Mouse (Mus musculus) ES-E14 (cell line): ENCODE data around the gene AC129217.1. TPM values are rescaled to one million over a fixed set of nuclear protein-coding genes. Genes with fewer than 3 reads are reported as not detected.
A peak's percentile ranks its signal among the peaks of the same experiment; 100 is the strongest.

Experiments
- DNase-seq: peaks from one replicate; pipeline ENCODE4 v3.0.0-alpha.2; 2013; ENCODE audit warnings: low read depth, low spot score
- H3K27ac ChIP-seq: 2 replicates; pipeline ENCODE4 v1.5.1; 2012; ENCODE audit warnings: low read depth, mild to moderate bottlenecking, low read length, moderate library complexity, mixed read lengths; ENCODE audit not compliant: poor library complexity, insufficient read depth, severe bottlenecking
- H3K36me3 ChIP-seq: 2 replicates; pipeline ENCODE4 v1.6.1; 2012; ENCODE audit warnings: mild to moderate bottlenecking, low read length, moderate library complexity, mixed read lengths; ENCODE audit not compliant: control insufficient read depth, poor library complexity, insufficient read depth, severe bottlenecking
- H3K4me1 ChIP-seq, 2 experiments: fragments of 150-350 bp in 1 of 2; sonication (generic) in 1 of 2; 2 replicates each; pipeline ENCODE4 v1.6.1; 2012; ENCODE audit warnings: low read length in 2 of 2, mild to moderate bottlenecking in 1 of 2, mixed read lengths in 1 of 2; ENCODE audit not compliant: control insufficient read depth in 2 of 2, insufficient read depth in 2 of 2, poor library complexity in 1 of 2
- H3K4me3 ChIP-seq, 2 experiments: fragments of 150-350 bp in 1 of 2; sonication (generic) in 1 of 2; 2 replicates each; pipeline ENCODE4 v1.5.1; 2012; ENCODE audit warnings: low read length in 2 of 2, low read depth in 1 of 2, mild to moderate bottlenecking in 1 of 2, mixed read lengths in 1 of 2; ENCODE audit not compliant: insufficient read depth in 1 of 2, poor library complexity in 1 of 2, severe bottlenecking in 1 of 2
- H3K9ac ChIP-seq: 2 replicates; pipeline ENCODE4 v1.6.1; 2012; ENCODE audit warnings: low read depth, mild to moderate bottlenecking, low read length, mixed read lengths; ENCODE audit not compliant: poor library complexity, insufficient read depth, severe bottlenecking
- H3K9me3 ChIP-seq: fragments of 150-350 bp; sonication (generic); 2 replicates; pipeline ENCODE4 v1.6.1; 2012; ENCODE audit warnings: low read depth, mild to moderate bottlenecking, low read length; ENCODE audit not compliant: control insufficient read depth, insufficient read depth
- CHD2 ChIP-seq: IDR thresholded peaks from 2 replicates; pipeline ENCODE4 v1.6.1; 2014; ENCODE audit warnings: mild to moderate bottlenecking, low read depth, low read length, inconsistent platforms
- HCFC1 ChIP-seq: IDR thresholded peaks from 2 replicates; pipeline ENCODE4 v1.6.1; 2012; ENCODE audit warnings: low read length, inconsistent platforms, borderline replicate concordance; ENCODE audit not compliant: insufficient read depth
- MAFK ChIP-seq: IDR thresholded peaks from 2 replicates; pipeline ENCODE4 v1.6.1; 2014; ENCODE audit warnings: mild to moderate bottlenecking, low read depth, low read length, inconsistent platforms; ENCODE audit not compliant: insufficient read depth
- ZC3H11A ChIP-seq: IDR thresholded peaks from 2 replicates; pipeline ENCODE4 v1.6.1; 2012; ENCODE audit warnings: low read depth, mild to moderate bottlenecking, inconsistent platforms, low read length, borderline replicate concordance
- ZNF384 ChIP-seq: IDR thresholded peaks from 2 replicates; pipeline ENCODE4 v1.6.1; 2012; ENCODE audit warnings: low read depth, low read length, inconsistent platforms
- in situ Hi-C, 2 experiments: fragments of 600-800 bp; cut with MboI; formaldehyde crosslinking; loops; one replicate each; pipeline ENCODE4 v1.15.1; 2025; ENCODE audit warnings: low sequenced_read_pairs in 2 of 2, inconsistent platforms in 1 of 2; ENCODE audit not compliant: unreplicated experiment in 2 of 2
- total RNA-seq: library from RNA; depleted of rRNA; stranded (reverse); fragments of 300-350 nt; gene quantifications from 2 replicates; pipeline ENCODE4 v1.2.3, GENCODE M21; 2012

Gene AC129217.1
- total RNA-seq, 1 experiment = 1.4 TPM

DNA sequence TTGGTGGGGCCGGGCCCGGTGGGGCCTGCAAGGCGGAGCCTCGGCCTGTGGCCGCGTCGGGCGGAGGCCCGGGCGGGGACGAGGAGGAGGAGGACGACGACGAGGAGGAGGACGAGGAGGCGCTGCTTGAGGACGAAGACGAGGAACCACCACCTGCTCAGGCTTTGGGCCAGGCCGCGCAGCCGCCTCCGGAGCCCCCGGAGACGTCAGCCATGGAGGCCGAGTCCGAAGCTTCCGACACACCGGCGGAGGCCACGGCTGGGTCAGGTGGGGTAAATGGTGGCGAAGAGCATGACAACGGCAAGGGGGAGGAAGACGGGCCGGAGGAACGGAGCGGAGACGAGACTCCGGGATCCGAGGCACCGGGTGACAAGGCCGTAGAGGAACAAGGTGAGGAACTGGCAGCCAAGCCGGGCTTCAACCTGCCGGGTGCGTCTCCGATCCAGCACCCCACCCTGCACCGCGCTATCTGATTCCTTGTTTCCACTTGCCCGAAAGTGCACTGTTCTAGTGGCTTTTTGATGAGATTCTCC is 9.1 kb upstream of the AC129217.1 start:
- DNase-seq = no peak
- Histone ChIP-seq H3K4me1 (peaks cover 5 to 9% of the 10 kb centered on the region in 2 experiments; a peak in 2 of 4 replicates), H3K9me3 (no peaks in the 10 kb centered on the region), H3K36me3 (peaks cover 24% of the 10 kb centered on the region), H3K4me3 (peak overlapping the region; percentile 76 to 89), H3K27ac (peak overlapping the region; percentile 97), H3K9ac (peak overlapping the region; percentile 94)
- in situ Hi-C loops = no loop called here
- TF ChIP-seq MAFK = no peak
- no peak for TF ChIP-seq ZNF384
- TF ChIP-seq ZC3H11A = no peak
- no peak for TF ChIP-seq CHD2
- TF ChIP-seq HCFC1 = no peak

DNA sequence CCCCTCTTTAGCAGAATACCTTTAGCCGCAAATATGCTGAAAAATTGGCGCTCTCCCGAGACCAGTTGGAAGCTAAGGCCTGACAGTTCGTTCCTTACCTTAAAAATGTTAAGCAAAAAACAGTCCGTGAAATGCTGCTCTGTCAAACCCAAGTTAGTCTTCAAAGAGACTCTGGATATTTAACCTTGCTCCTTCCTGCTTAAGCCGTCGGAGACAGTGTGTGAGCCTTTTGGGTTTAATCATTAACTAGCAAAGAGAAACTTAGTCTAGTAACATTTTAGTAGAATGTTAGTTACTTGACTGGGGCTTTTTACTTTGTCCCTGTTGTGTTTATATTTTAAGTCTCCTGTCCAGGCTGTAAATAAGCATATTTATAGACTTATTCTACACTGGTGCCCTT is 8.4 kb upstream of the AC129217.1 start:
- DNase-seq = no peak
- Histone ChIP-seq H3K27ac (no peak overlapping the region), H3K36me3 (peaks cover 25% of the 10 kb centered on the region), H3K4me1 (peaks cover 5 to 9% of the 10 kb centered on the region in 2 experiments; a peak in 2 of 4 replicates), H3K9me3 (no peaks in the 10 kb centered on the region), H3K4me3 (peak overlapping the region; percentile 76 to 89), H3K9ac (peak overlapping the region; percentile 94)
- in situ Hi-C loops = no loop called here
- no peak for TF ChIP-seq ZC3H11A
- TF ChIP-seq MAFK = no peak
- no peak for TF ChIP-seq HCFC1
- TF ChIP-seq ZNF384 = no peak
- TF ChIP-seq CHD2 = no peak

DNA sequence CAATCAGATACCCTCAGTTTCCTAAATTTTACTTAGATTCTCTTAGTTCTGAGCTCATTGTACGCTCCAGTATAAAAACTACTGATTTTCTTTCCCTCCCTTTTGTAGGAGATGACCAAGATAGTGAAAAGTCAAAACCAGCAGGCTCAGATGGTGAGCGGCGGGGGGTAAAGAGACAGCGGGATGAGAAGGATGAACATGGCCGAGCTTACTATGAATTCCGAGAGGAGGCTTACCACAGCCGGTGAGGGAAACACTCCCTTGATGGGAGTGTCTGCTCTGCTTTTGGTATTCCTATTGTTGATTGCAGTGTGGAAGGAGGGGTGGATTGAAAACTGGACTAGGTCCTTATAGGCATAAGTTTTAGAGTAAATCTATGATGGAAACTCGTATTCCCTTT is 6.9 kb upstream of the AC129217.1 start:
- H3K4me3 ChIP-seq = peak overlapping the region in 1 of 2 experiments; percentile 28; a peak in 1 of 4 replicates
- H3K36me3 ChIP-seq = peaks cover 30% of the 10 kb centered on the region
- no peak overlapping the region for H3K27ac ChIP-seq
- DNase-seq = no peak
- H3K9ac ChIP-seq = 0 out of 2 replicates have a peak overlapping the region, but pooled peaks have one; percentile 7
- H3K4me1 ChIP-seq = peaks cover 5 to 6% of the 10 kb centered on the region in 2 experiments; a peak in 2 of 4 replicates
- in situ Hi-C loops = no loop called here
- no peak for TF ChIP-seq MAFK
- H3K9me3 ChIP-seq = no peaks in the 10 kb centered on the region

DNA sequence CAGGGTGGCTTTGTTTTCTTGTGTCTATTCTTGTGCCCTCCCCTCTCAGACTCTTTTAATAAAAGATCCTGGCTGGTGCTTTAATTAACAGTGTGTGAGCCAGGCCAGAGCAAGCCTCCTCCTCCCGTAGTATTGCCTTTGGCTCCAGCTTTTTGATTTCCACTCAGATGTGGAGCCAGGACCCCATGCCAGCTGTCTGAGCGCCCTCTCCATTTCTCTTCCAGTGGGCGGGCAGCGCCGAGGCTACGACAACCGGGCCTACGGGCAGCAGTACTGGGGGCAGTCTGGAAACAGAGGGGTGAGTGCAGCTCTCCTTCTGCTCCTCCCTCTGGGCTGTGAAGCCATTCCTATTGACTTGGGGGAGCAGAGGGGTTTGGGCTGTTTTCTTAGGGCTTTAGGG is 1.1 kb downstream of the AC129217.1 start:
- no peak overlapping the region for H3K27ac ChIP-seq
- in situ Hi-C loops = no loop called here
- H3K4me1 ChIP-seq = peaks cover 0 to 2% of the 10 kb centered on the region in 2 experiments; a peak in 1 of 4 replicates
- no peak overlapping the region for H3K4me3 ChIP-seq
- H3K36me3 ChIP-seq = peaks cover 45% of the 10 kb centered on the region
- no peak for DNase-seq
- H3K9ac ChIP-seq = no peak overlapping the region; the same call in 1 of the 2 replicates
- no peaks in the 10 kb centered on the region for H3K9me3 ChIP-seq
- no peak for TF ChIP-seq HCFC1
- no peak for TF ChIP-seq CHD2
- TF ChIP-seq ZNF384 = no peak
- no peak for TF ChIP-seq ZC3H11A
- TF ChIP-seq MAFK = no peak

DNA sequence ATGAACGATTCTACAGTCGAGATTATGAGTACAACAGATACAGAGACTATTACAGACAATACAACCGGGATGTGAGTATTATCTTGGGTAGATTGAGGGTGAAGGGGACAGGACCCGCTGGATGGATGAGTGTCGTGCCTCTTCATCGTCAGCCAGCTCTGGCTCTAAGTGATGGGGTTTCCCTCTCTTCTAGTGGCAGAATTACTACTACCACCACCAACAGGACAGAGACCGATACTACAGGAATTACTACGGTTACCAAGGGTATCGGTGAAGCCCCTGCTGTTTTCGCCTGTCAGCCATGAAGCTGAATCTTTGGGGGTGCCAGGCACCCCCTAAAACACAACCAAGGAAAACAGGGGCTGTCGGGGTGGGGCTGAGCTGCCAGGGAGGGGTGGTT is 1.7 kb downstream of the AC129217.1 start:
- DNase-seq = no peak
- in situ Hi-C loops = no loop called here
- H3K36me3 ChIP-seq = peaks cover 43% of the 10 kb centered on the region

More for the DNA sequence above, 1.7 kb downstream of the AC129217.1 start:
- H3K4me1 ChIP-seq = peaks cover 0 to 2% of the 10 kb centered on the region in 2 experiments; a peak in 1 of 4 replicates
- TF ChIP-seq CHD2 (no peak), ZNF384 (no peak)
- no peak overlapping the region for H3K4me3 ChIP-seq
- H3K9ac ChIP-seq = no peak overlapping the region
- no peak overlapping the region for H3K27ac ChIP-seq
- no peaks in the 10 kb centered on the region for H3K9me3 ChIP-seq
